24 mouse cellular contexts compared by ENCODE assay signal in genomic region chr3:30135857-30136256, GRCm38 (mm10).
DNase-seq lines count a peak whose midpoint lies in the region; ATAC-seq and TF ChIP-seq lines count a peak whose summit lies in the region.
"Had no signal": no experiment of that assay in that cellular context is flagged by ENCODE, and none has a peak within 500 bp of the region (broad histone marks: within the 10 kb centered on the region; RNA-seq: fewer than 3 reads in every experiment).

No protein-coding gene starts in this region.

- H3K4me3 ChIP-seq in lung, embryonic 14.5 days (ENCODE audit: low read depth, low read length), result no peak overlapping the region
- no peak overlapping the region for H3K4me3 ChIP-seq in intestine, embryonic 14.5 days (ENCODE audit: low read depth, low read length)
- H3K4me3 ChIP-seq in intestine, postnatal 0 days (ENCODE audit: low read depth, low read length), result no peak overlapping the region
- no peak overlapping the region for H3K4me3 ChIP-seq in forebrain, embryonic 12.5 days (replicated peaks)
- H3K4me3 ChIP-seq in forebrain, embryonic 11.5 days (ENCODE audit: low read depth, low read length), result no peak overlapping the region
- H3K4me3 ChIP-seq: embryonic facial prominence, embryonic 12.5 days; forebrain, embryonic 13.5 days; heart, adult 2 months; hindbrain, embryonic 13.5 days; liver, embryonic 13.5 days; myocyte had no signal

- peak; percentile 53 for DNase-seq in lung, embryonic 14.5 days
- no peak for DNase-seq in lung, postnatal 14 days
- DNase-seq in intestine, embryonic 14.5 days (ENCODE audit: low spot score), result no peak
- peak; percentile 27 to 45 for DNase-seq in kidney, postnatal 36 days
- DNase-seq in cerebellum, adult 11-12 months, result no peak
- no peak for DNase-seq in forebrain, embryonic 11.5 days (ENCODE audit: low spot score)
- DNase-seq: adrenal gland, postnatal 10 days; cerebellum, adult 2 months; cerebellum, postnatal 25 days; gastrocnemius, postnatal 36 days; heart, adult 2 months; liver, embryonic 13.5 days; right cerebral cortex, adult 18-20 months; right cerebral cortex, postnatal 4 days; thymus, postnatal 14 days had no signal

- H3K27ac ChIP-seq in lung, embryonic 14.5 days (ENCODE audit: low read depth), result no peak overlapping the region; the same call in 1 of the 2 replicates
- no peak overlapping the region for H3K27ac ChIP-seq in intestine, embryonic 14.5 days (ENCODE audit: low read depth)
- H3K27ac ChIP-seq in intestine, postnatal 0 days (ENCODE audit: low read depth, low read length), result no peak overlapping the region
- H3K27ac ChIP-seq in forebrain, embryonic 12.5 days, result no peak overlapping the region
- no peak overlapping the region for H3K27ac ChIP-seq in forebrain, embryonic 11.5 days (ENCODE audit: low read depth, low read length)
- H3K27ac ChIP-seq: embryonic facial prominence, embryonic 12.5 days; forebrain, embryonic 13.5 days; heart, adult 2 months; hindbrain, embryonic 13.5 days; liver, embryonic 13.5 days; macrophage had no signal

- H3K9ac ChIP-seq in lung, embryonic 14.5 days, result no peak overlapping the region
- H3K9ac ChIP-seq in intestine, embryonic 14.5 days (ENCODE audit: low read length), result no peak overlapping the region
- H3K9ac ChIP-seq in intestine, postnatal 0 days (ENCODE audit: low read depth, low read length), result no peak overlapping the region
- no peak overlapping the region for H3K9ac ChIP-seq in forebrain, embryonic 12.5 days
- no peak overlapping the region for H3K9ac ChIP-seq in forebrain, embryonic 11.5 days (ENCODE audit: low read length)
- H3K9ac ChIP-seq: embryonic facial prominence, embryonic 12.5 days; forebrain, embryonic 13.5 days; hindbrain, embryonic 13.5 days; liver, embryonic 13.5 days had no signal

- 0 out of 2 replicates have a peak overlapping the region, but pooled peaks have one; percentile 3 for H3K4me2 ChIP-seq in lung, embryonic 14.5 days
- H3K4me2 ChIP-seq in intestine, embryonic 14.5 days (ENCODE audit: low read length), result no peak overlapping the region
- H3K4me2 ChIP-seq in intestine, postnatal 0 days (replicated peaks; ENCODE audit: low read depth), result peak overlapping the region; percentile 24
- no peak overlapping the region for H3K4me2 ChIP-seq in forebrain, embryonic 12.5 days
- H3K4me2 ChIP-seq in forebrain, embryonic 11.5 days (ENCODE audit: low read depth, low read length, severe bottlenecking), result no peak overlapping the region
- H3K4me2 ChIP-seq: embryonic facial prominence, embryonic 12.5 days; forebrain, embryonic 13.5 days; hindbrain, embryonic 13.5 days; liver, embryonic 13.5 days had no signal

- ATAC-seq in lung, embryonic 14.5 days (ENCODE audit: insufficient read depth), result peak; percentile 53; the same call in 1 of the 2 replicates
- ATAC-seq in intestine, embryonic 14.5 days (replicated peaks; ENCODE audit: low FRiP score, low TSS enrichment, low read depth), result peak; percentile 43; the same call in 1 of the 2 replicates
- no peak for ATAC-seq in intestine, postnatal 0 days
- no peak for ATAC-seq in forebrain, embryonic 12.5 days (ENCODE audit: low FRiP score)
- ATAC-seq in forebrain, embryonic 11.5 days (replicated peaks; ENCODE audit: low FRiP score), result no peak
- ATAC-seq: forebrain, embryonic 13.5 days; inflammation-experienced regulatory T-cells, adult 6 months; midbrain, embryonic 16.5 days had no signal

- TF ChIP-seq CTCF in lung, embryonic 14.5 days (IDR thresholded peaks at IDR 0.05; ENCODE audit: low read depth), result no peak
- TF ChIP-seq CTCF in intestine, postnatal 0 days (IDR thresholded peaks at IDR 0.05; ENCODE audit: low read depth), result no peak

- H3K36me3 ChIP-seq in lung, embryonic 14.5 days (ENCODE audit: insufficient read depth), result no peaks in the 10 kb centered on the region
- H3K36me3 ChIP-seq in intestine, embryonic 14.5 days (ENCODE audit: control insufficient read depth, insufficient read depth, low read length), result no peaks in the 10 kb centered on the region
- no peaks in the 10 kb centered on the region for H3K36me3 ChIP-seq in intestine, postnatal 0 days (ENCODE audit: control insufficient read depth, insufficient read depth)
- H3K36me3 ChIP-seq in forebrain, embryonic 12.5 days (replicated peaks), result no peaks in the 10 kb centered on the region
- H3K36me3 ChIP-seq in forebrain, embryonic 11.5 days (ENCODE audit: control insufficient read depth, insufficient read depth, low read length), result no peaks in the 10 kb centered on the region
- H3K36me3 ChIP-seq: embryonic facial prominence, embryonic 12.5 days; hindbrain, embryonic 13.5 days; liver, embryonic 13.5 days had no signal

- 0 out of 2 replicates have a peak, but pooled peaks cover 3% of the 10 kb centered on the region for H3K4me1 ChIP-seq in lung, embryonic 14.5 days (ENCODE audit: insufficient read depth)
- no peaks in the 10 kb centered on the region for H3K4me1 ChIP-seq in intestine, embryonic 14.5 days (replicated peaks; ENCODE audit: control insufficient read depth, insufficient read depth, low read length)
- H3K4me1 ChIP-seq in intestine, postnatal 0 days (replicated peaks; ENCODE audit: control insufficient read depth, insufficient read depth, low read length), result peaks cover 11% of the 10 kb centered on the region; the same call in 1 of the 2 replicates
- no peaks in the 10 kb centered on the region for H3K4me1 ChIP-seq in forebrain, embryonic 12.5 days
- H3K4me1 ChIP-seq in forebrain, embryonic 11.5 days (replicated peaks; ENCODE audit: control insufficient read depth, insufficient read depth, low read length), result no peaks in the 10 kb centered on the region
- H3K4me1 ChIP-seq: embryonic facial prominence, embryonic 12.5 days; forebrain, embryonic 13.5 days; hindbrain, embryonic 13.5 days had no signal

- H3K9me3 ChIP-seq in lung, embryonic 14.5 days (ENCODE audit: low read depth, low read length), result no peaks in the 10 kb centered on the region
- H3K9me3 ChIP-seq in intestine, embryonic 14.5 days (ENCODE audit: control insufficient read depth, low read length), result no peaks in the 10 kb centered on the region
- H3K9me3 ChIP-seq in intestine, postnatal 0 days (ENCODE audit: control insufficient read depth), result no peaks in the 10 kb centered on the region
- H3K9me3 ChIP-seq in forebrain, embryonic 12.5 days, result no peaks in the 10 kb centered on the region
- H3K9me3 ChIP-seq in forebrain, embryonic 11.5 days (ENCODE audit: control insufficient read depth, low read length), result no peaks in the 10 kb centered on the region
- H3K9me3 ChIP-seq: embryonic facial prominence, embryonic 12.5 days; forebrain, embryonic 13.5 days; hindbrain, embryonic 13.5 days; liver, embryonic 13.5 days had no signal

- WGBS in lung, embryonic 14.5 days, result 58% methylated on average over 6 of the region's 6 CpGs
- WGBS in intestine, embryonic 14.5 days, result 65% methylated on average over 6 of the region's 6 CpGs
- WGBS in intestine, postnatal 0 days, result 38% methylated on average over 6 of the region's 6 CpGs
- WGBS in forebrain, embryonic 12.5 days, result 85% methylated on average over 6 of the region's 6 CpGs
- WGBS in forebrain, embryonic 11.5 days, result 89% methylated on average over 6 of the region's 6 CpGs

- H3K27me3 ChIP-seq in lung, embryonic 14.5 days (ENCODE audit: insufficient read depth, low read length), result no peaks in the 10 kb centered on the region
- H3K27me3 ChIP-seq in intestine, embryonic 14.5 days (replicated peaks; ENCODE audit: control insufficient read depth, insufficient read depth, low read length), result no peaks in the 10 kb centered on the region
- H3K27me3 ChIP-seq in intestine, postnatal 0 days (replicated peaks; ENCODE audit: control insufficient read depth, insufficient read depth, low read length), result no peaks in the 10 kb centered on the region
- H3K27me3 ChIP-seq in forebrain, embryonic 12.5 days, result 0 out of 2 replicates have a peak, but pooled peaks cover 5% of the 10 kb centered on the region
- no peaks in the 10 kb centered on the region for H3K27me3 ChIP-seq in forebrain, embryonic 11.5 days (ENCODE audit: control insufficient read depth, insufficient read depth, low read length)
- H3K27me3 ChIP-seq: embryonic facial prominence, embryonic 12.5 days; liver, embryonic 13.5 days had no signal

Comparison
In these comparisons a context has a peak if more than half of its experiments do, and no peak if none do; other contexts are left out.
1. ATAC-seq: peak in lung, embryonic 14.5 days (single experiment) and intestine, embryonic 14.5 days (single experiment); none in intestine, postnatal 0 days (single experiment), forebrain, embryonic 12.5 days (single experiment) and forebrain, embryonic 11.5 days (single experiment).
2. DNase-seq: peak in lung, embryonic 14.5 days (single experiment) and kidney, postnatal 36 days (2 of 2); none in lung, postnatal 14 days (single experiment), intestine, embryonic 14.5 days (single experiment), cerebellum, adult 11-12 months (single experiment) and forebrain, embryonic 11.5 days (single experiment).
3. H3K4me2 ChIP-seq: peak in lung, embryonic 14.5 days (single experiment) and intestine, postnatal 0 days (single experiment); none in intestine, embryonic 14.5 days (single experiment), forebrain, embryonic 12.5 days (single experiment) and forebrain, embryonic 11.5 days (single experiment).